Mouse (Mus musculus) heart, adult 8-10 months (tissue): ENCODE measurements at regions not wholly inside any gene's neighbourhood (a gene's known extent, or its start where the extent isn't known, plus 50 kb on each side); places are given as distances from the start of the nearest gene placed in this dataset.

ENCODE experiments used
- DNase-seq: peaks from one replicate; pipeline ENCODE4 v3.0.0; 2022; ENCODE audit warnings: low spot score

GRCm38 (mm10) chr1:64361959-64362638 is 170.3 kb upstream of the Creb1 start:
- no peak for DNase-seq

DNA sequence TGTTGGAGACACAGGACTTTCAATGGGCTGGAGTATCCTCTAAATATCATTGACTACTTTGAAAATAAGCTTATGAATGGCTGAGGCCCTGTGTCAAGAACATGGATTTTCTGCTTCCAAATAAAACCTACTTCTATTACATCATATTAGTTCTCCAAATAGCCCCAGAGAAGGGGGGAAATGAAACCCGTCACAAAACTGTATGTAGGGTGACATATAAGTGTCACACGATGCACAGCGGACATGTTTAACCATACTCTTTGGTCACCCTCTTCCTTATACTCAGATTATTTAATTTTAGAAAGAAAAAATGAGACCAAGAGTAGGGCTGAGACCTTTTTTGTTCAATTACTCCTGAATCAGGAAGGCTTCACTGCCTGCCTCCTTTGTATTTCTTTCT is 189.2 kb upstream of the Creb1 start:
- no peak for DNase-seq

DNA sequence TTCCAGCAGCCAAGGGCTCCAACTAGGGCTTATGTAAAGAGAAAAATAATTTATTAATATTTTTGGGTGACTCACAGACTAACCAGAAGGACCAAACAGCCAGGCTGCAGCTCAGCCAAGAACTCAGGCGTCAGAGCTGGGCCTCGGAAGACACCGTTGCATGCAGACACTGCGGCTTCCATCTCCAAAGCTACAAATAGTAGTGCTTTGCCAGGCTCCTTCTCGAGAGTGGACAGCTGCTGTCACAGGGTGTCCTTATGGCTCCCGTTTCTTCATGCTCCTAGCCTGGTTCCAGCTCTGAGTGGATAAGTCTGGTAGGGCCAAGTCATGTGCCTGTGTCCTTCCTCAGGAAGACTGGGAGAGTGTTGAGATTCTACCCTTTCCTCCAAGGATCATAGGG is 190.8 kb upstream of the Creb1 start:
- DNase-seq, result peak; percentile 26

GRCm38 (mm10) chr1:64338575-64338961 is 193.9 kb upstream of the Creb1 start:
- no peak for DNase-seq

GRCm38 (mm10) chr1:64337619-64338574 is 194.5 kb upstream of the Creb1 start:
- no peak for DNase-seq

- no peak for DNase-seq
These were observed 200.9 kb upstream of the Creb1 start for GRCm38 (mm10) chr1:64331566-64331965.

DNA sequence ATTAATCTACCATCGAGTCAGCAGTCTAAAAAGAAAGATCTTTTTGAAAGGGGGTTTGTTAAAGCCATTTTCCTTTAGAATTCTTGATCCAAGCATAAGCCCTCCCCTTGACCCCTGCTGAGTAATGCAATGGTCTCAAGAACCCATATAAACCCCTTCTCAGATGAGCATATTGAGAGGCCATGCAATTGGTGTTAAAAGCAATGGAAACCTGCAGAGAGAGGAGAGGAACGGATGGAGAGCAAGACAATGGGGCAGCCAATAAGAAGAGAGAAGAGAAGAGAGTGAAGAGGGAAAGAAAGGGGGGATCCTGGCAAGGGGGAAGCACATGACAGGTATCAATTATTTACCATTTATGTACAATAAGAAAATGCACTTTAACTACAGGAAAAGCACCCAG is 201.7 kb upstream of the Creb1 start:
- no peak for DNase-seq

- DNase-seq, result no peak
These were observed 200.1 kb upstream of the Klf7 start for GRCm38 (mm10) chr1:64322197-64322596.

DNA sequence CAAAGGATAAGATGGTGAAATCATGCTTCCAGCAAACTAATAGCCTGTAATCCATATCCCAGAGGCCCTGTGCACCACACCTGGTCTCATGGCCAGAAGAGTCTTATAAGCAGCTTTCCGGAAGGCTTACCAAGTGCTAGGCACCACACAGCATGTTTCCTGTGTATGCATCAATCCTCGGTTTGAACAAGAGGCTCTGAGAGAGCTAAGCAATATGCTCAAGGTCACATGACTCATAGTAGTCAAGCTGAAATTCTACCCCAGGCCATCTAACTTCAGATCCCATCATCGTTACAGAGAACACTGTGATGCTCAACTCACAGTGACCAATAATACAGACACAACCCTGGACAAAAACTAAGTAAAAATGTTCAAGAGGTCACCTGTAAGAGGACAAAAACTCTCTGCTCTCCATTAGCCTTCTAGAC is 197.1 kb upstream of the Klf7 start:
- DNase-seq, result no peak

- DNase-seq, result no peak
These were observed 196.5 kb upstream of the Klf7 start for GRCm38 (mm10) chr1:64318440-64319154.

GRCm38 (mm10) chr1:64317032-64317636 is 195.1 kb upstream of the Klf7 start:
- DNase-seq, result no peak

GRCm38 (mm10) chr1:64311371-64311770 is 189.3 kb upstream of the Klf7 start:
- no peak for DNase-seq

DNA sequence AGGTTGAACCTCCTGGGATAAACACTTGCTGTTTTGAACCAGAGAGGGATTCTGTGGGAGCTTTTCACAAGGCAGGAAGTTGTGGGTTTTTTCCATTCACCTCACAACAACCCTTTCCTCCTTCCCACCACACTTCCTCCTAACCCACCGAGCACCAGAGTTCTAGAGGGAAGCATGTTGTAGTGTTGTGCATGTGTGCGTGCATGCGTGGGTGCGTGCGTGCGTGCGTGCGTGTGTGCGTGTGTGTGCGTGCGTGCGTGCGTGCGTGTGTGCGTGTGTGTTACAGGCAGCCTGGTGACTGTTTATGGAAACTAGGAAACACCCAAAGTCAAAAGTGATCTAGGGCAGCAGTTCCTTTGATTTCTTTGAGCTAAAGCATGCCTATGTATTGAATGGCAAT is 186.5 kb upstream of the Klf7 start:
- DNase-seq, result no peak

GRCm38 (mm10) chr1:64308088-64308487 is 186.0 kb upstream of the Klf7 start:
- peak; percentile 42 for DNase-seq

DNA sequence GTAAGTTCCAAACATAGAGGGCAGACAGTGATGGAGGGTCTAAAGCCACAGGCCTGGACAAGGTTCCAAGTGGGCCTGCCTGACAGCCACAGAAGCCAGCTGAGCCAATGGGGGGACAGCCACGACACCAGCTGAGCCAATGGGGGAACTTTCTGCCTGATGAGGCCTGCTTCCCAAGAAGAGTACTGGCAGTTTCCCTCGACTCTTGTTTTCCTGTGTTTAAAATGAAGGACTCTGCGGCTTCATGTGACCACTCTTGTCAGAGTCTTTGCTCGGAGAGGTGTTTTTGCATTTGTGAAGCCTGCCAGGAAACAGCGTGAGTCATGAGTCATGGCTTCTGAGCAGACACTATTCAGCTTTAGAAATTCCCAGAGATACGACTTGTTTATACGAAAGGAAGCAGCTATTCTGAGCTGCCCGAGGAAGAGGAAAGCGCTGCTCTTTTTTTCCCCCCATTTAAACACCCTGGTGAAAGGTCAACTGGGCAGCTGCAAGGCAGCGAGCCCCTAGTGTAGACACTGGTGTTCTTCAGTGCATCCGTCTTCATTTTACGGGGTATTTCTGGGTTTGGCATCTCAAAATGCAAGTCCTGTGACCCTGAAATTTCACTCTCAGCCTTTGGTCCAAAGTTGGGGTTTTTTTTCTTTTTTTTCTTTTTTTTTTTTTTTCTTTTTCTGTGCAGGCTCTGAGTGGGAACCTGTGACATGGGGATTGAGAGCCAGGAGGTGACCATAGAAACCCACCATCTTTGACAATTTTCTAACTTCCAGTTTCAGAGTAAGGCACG is 183.5 kb upstream of the Klf7 start:
- DNase-seq, result peak; percentile 91

DNA sequence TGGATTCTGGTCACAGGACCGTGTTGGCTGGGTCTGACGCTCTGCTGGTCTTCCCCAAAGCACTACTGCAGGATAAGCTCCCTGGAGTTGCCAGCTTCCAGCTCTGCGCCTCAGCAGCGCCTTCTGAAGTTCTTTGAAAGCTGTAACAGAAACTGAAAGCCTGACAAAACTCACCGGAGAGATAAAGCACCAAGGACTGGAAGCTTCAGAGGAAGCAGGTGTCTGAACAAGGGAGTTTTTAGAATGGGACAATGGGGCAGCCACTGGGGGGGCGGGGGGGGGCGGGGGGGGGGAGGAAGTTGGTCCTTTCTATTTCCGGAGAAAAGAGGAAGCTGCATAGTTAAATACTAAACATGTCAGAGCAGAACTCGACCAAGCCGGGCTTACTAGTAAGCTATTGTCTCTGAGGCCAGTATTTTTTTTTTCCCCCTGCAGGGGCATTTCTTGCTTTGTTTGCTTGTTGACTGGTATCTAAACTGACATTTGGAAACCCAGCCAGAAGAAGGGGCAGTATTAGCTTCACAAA is 180.8 kb upstream of the Klf7 start:
- DNase-seq, result peak; percentile 81

- DNase-seq, result peak; percentile 83
These were observed 179.5 kb upstream of the Klf7 start for GRCm38 (mm10) chr1:64301530-64302061.

DNA sequence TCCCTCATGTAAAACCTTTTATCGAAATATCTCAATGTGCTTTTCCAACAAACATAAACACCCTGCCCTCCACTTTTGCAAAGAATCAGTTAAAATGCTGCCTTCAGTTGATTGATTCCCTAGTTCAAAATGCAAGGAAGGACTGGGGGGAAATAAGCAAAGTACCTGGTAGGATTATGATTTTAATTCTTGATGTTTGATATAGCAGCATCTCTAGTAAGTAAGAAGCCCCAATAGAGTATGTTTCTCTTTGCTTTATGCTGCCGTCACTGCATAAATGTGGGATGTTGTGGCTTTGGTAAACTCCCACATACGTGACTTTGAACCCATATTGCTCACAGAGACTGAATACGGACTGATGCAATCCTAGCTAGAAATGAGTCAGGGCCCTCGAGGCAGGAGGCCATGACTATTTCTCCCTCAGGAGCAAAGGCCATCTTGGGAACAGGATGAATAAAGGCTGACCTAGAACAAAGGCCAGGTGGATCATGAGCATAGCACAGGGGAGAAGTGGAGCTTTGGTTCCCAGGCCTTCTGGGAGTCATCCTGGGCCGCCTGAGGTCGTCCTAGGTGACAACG is 179.0 kb upstream of the Klf7 start:
- no peak for DNase-seq

DNA sequence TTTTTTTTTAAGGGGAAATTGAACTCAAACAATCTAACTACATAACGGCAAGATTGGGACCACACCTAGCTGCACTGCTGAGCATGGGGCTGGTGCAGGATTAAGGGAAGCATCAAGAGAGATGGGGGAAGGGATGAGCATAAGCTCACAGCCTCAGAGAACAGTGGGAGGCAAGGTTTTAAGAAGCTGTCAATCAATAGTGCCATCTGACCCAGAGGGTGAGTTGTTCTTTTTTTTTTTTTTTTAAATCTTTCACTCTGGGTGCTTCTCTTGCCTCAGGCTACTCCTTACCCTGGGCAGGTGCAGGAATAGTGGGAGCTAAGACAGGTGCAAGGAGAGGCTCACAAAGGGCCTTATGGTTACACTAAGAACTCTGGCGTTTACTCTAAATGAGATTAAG is 176.9 kb upstream of the Klf7 start:
- no peak for DNase-seq

DNA sequence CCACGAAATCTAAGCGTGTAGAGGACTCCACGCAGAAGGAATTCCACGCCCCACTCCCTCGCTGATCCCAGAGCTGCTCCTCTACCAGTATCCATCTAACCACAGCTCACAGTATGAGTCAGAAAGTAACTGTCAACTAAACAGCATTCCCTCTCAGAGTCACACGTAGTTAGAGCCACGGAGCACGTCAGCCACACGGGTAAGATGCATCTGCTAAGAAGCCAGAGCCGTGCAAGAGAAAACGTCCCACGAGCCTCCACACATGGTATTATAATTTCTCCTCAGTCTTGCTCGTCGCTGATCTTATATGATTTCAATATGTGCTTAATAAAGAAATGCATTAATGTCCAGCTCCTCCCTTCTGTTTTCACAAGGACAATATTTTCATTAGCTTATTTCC is 176.1 kb upstream of the Klf7 start:
- no peak for DNase-seq
